Mouse (Mus musculus) liver, postnatal 0 days (tissue): Measurements from ENCODE around the gene Wdr59.

Experiments
- CTCF ChIP-seq: sonication (generic); IDR thresholded peaks from 2 replicates; pipeline ENCODE4 v1.5.1; 2016; ENCODE audit warnings: antibody characterized with exemption, low read depth
- EP300 ChIP-seq: IDR thresholded peaks from 2 replicates; pipeline ENCODE4 v1.6.1; 2016; ENCODE audit warnings: antibody characterized with exemption, low read depth, mild to moderate bottlenecking

- TF ChIP-seq CTCF (peak; percentile 48), EP300 (no peak)
Observed at GRCm38 (mm10) chr8:111465341-111465740, 56.6 kb downstream of the Wdr59 start.
